Mouse (Mus musculus): ENCODE measurements around the gene Ern1.

DNA sequence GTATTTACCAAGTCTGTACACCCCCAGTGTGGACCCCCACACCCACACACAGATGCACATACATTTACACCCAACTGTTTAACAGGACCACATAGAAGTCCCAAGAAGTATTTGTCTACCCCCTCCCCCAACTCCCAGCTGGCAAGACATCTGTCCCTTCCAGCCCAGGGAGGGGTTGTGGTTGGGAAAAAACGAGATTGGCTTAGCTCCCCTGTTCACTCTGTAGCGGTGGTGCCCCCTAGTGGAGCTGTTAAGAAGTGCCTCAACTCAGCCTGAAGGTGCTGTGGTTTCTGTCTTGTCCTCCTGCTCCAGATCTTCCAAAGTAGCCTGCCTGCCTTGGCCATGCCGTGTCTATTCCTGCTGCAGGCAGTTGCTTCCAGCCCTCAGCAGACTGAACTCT lies 121.3 kb downstream of the Ern1 start:
- TF ChIP-seq CHD2 (IDR thresholded peaks at IDR 0.05; ENCODE audit: low read depth, low read length) (peak; percentile 45; the same call in 1 of the 2 replicates), HCFC1 (IDR thresholded peaks at IDR 0.05; ENCODE audit: borderline replicate concordance, insufficient read depth, low read length) (no peak), ZNF384 (IDR thresholded peaks at IDR 0.05; ENCODE audit: low read depth, low read length) (0 out of 2 replicates have a peak, but pooled peaks have one; percentile 41)
